Mouse (Mus musculus) erythroblast, embryonic 14.5 days (primary cell): ENCODE measurements around the gene 2310034C09Rik.
"Not testable (repeated sequence)": the region's sequence is repeated elsewhere in the genome, so short reads cannot be mapped to it uniquely, and the experiment has no call there.

ENCODE experiments used
- GATA1 ChIP-seq: IDR thresholded peaks from 2 replicates; pipeline ENCODE4 v1.6.1; 2012; ENCODE audit warnings: low read length, inconsistent platforms, mixed read lengths
- TAL1 ChIP-seq: IDR thresholded peaks from 3 replicates; pipeline ENCODE4 v1.6.1; 2012; ENCODE audit warnings: low read length, inconsistent platforms, mixed read lengths

DNA sequence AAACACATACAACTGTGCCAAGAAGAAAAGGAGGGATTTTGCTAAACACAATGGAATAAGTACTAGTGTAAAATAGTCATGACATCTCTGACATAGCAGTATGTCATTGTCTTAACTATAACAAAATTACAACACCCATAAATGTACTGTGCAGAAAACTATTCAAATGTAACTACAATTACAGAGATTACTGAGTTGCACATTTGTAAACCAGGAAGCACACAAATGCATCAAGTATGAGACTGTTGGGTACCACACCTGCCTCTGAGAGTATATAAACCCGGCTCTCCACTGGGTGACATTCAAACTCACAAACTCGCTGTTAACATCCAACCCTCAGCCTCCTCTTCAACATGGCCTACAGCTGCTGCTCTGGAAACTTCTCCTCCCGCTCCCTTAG, at the start of gene 2310034C09Rik:
- not testable (repeated sequence) for TF ChIP-seq TAL1, GATA1
